Mouse (Mus musculus): Measurements from ENCODE around the gene Kdelc2. TPM values are rescaled to one million over a fixed set of nuclear protein-coding genes. Genes with fewer than 3 reads are reported as not detected.

Kdelc2 gene
- polyA plus RNA-seq, 1 experiment from 2014 or later = 25.3 TPM

DNA sequence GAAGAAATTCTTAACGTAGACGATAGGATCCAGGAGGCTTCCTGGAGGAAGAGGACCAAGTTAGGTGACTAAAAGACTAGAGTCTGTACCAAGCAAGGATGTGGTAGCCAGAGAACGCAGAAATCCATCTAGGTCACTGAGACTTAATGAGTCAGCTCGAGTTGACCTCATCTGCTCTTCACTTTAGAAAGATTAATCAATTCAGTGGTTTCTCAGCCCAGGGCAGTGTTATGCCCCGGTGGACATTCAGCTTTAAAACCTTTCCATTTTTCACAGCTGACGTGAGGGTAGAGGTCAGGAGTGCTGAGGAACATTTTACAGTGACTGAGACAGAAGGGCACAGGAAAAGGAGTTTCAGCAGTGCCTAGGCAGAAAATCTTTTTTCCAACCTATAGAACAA lies 37.4 kb upstream of the Kdelc2 start:
- H3K27ac ChIP-seq (ENCODE audit: low read depth, low read length) = no peak overlapping the region
- WGBS = 42% methylated on average over 6 of the region's 6 CpGs
- ATAC-seq (ENCODE audit: low FRiP score, low TSS enrichment) = no peak
- no peaks in the 10 kb centered on the region for H3K4me1 ChIP-seq (ENCODE audit: control insufficient read depth, insufficient read depth, low read length)
- H3K4me3 ChIP-seq (ENCODE audit: low read length) = no peak overlapping the region
- H3K4me2 ChIP-seq (replicated peaks; ENCODE audit: low read depth, low read length) = no peak overlapping the region
- H3K9me3 ChIP-seq (ENCODE audit: control insufficient read depth, low read length) = peaks cover 3% of the 10 kb centered on the region; the same call in 1 of the 2 replicates
- H3K27me3 ChIP-seq (ENCODE audit: control insufficient read depth, insufficient read depth, low read length) = peaks cover 9% of the 10 kb centered on the region; the same call in 1 of the 2 replicates
- no peaks in the 10 kb centered on the region for H3K36me3 ChIP-seq (ENCODE audit: control insufficient read depth, insufficient read depth, low read length)
- no peak overlapping the region for H3K9ac ChIP-seq (ENCODE audit: low read depth, low read length)

DNA sequence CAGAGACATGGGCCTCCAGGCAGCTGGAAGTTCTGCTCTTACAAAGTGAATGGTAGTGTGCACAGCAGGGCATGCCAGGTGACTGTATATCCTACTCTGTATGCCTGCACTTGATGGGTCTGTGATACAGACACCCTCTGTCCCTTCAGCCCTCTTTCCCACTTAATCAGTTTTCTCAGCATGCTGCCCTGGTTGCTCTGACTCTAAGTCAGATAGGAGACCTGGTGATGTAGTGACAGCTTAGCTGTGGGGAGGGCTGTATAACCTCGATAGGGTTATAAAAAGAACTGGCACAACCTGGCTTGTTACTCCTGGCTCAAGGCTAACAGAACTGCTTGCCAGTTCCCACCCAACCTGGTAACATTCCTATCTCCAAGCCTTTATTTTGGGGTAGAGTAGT lies 34.6 kb upstream of the Kdelc2 start:
- peaks cover 3% of the 10 kb centered on the region; the same call in 1 of the 2 replicates for H3K9me3 ChIP-seq (ENCODE audit: control insufficient read depth, low read length)
- no peaks in the 10 kb centered on the region for H3K4me1 ChIP-seq (ENCODE audit: control insufficient read depth, insufficient read depth, low read length)
- ATAC-seq (ENCODE audit: low FRiP score, low TSS enrichment) = no peak

DNA sequence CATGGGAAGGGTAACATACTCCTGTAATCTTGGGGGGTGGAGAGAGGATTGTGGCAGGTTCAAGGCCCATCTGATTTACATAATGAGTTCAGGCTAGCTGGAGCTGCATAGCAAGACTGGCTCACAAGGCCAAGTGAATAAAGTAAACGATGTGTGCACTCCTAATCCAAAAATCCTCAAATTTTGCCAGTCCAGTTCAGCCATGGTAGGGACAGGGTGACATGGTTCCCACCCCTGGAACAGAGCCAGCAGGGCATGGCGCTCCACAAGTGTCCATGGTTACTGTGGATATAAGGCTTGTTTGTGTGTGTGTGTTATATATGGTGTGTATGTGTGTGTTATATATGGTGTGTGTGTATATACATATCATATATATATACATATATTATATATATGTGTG lies 33.5 kb upstream of the Kdelc2 start:
- Histone ChIP-seq H3K9ac (ENCODE audit: low read depth, low read length) (no peak overlapping the region), H3K9me3 (ENCODE audit: control insufficient read depth, low read length) (peaks cover 3% of the 10 kb centered on the region; the same call in 1 of the 2 replicates), H3K36me3 (ENCODE audit: control insufficient read depth, insufficient read depth, low read length) (no peaks in the 10 kb centered on the region), H3K4me3 (ENCODE audit: low read length) (no peak overlapping the region), H3K27me3 (ENCODE audit: control insufficient read depth, insufficient read depth, low read length) (no peaks in the 10 kb centered on the region), H3K4me2 (replicated peaks; ENCODE audit: low read depth, low read length) (no peak overlapping the region), H3K27ac (ENCODE audit: low read depth, low read length) (no peak overlapping the region), H3K4me1 (ENCODE audit: control insufficient read depth, insufficient read depth, low read length) (no peaks in the 10 kb centered on the region)
- WGBS = 94% methylated on average over 2 of the region's 2 CpGs
- no peak for ATAC-seq (ENCODE audit: low FRiP score, low TSS enrichment)

More for the DNA sequence above, 34.6 kb upstream of the Kdelc2 start:
- no peak overlapping the region for H3K4me3 ChIP-seq (ENCODE audit: low read length)
- no peak overlapping the region for H3K4me2 ChIP-seq (replicated peaks; ENCODE audit: low read depth, low read length)
- peaks cover 1% of the 10 kb centered on the region; the same call in 1 of the 2 replicates for H3K27me3 ChIP-seq (ENCODE audit: control insufficient read depth, insufficient read depth, low read length)
- no peaks in the 10 kb centered on the region for H3K36me3 ChIP-seq (ENCODE audit: control insufficient read depth, insufficient read depth, low read length)
- no peak overlapping the region for H3K9ac ChIP-seq (ENCODE audit: low read depth, low read length)
- H3K27ac ChIP-seq (ENCODE audit: low read depth, low read length) = no peak overlapping the region
- WGBS = 66% methylated on average over 1 of the region's 1 CpGs

DNA sequence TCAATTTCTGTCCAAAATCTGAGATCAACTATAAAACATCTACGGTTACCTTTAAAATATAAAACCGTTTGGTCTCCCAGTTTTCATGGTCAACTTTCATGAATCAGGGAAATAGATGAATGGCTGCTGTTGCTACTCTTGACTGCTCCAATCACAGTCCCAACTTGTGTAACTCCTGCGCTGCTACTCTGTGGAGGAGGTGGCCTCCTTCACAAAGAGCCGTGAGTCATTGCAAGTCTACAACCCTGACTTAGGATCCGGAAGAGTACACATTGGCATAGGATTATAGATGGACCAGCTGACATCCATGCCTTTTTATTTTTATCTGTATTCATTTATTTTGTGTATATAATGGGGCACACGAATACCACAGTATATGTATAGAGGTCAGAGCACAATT lies 31.9 kb upstream of the Kdelc2 start:
- Histone ChIP-seq H3K4me2 (replicated peaks; ENCODE audit: low read depth, low read length) (no peak overlapping the region), H3K4me1 (ENCODE audit: control insufficient read depth, insufficient read depth, low read length) (0 out of 2 replicates have a peak, but pooled peaks cover 3% of the 10 kb centered on the region), H3K27ac (ENCODE audit: low read depth, low read length) (no peak overlapping the region), H3K27me3 (ENCODE audit: control insufficient read depth, insufficient read depth, low read length) (no peaks in the 10 kb centered on the region), H3K9ac (ENCODE audit: low read depth, low read length) (no peak overlapping the region), H3K4me3 (ENCODE audit: low read length) (no peak overlapping the region), H3K36me3 (ENCODE audit: control insufficient read depth, insufficient read depth, low read length) (no peaks in the 10 kb centered on the region), H3K9me3 (ENCODE audit: control insufficient read depth, low read length) (peaks cover 3% of the 10 kb centered on the region; the same call in 1 of the 2 replicates)
- ATAC-seq (ENCODE audit: low FRiP score, low TSS enrichment) = no peak
- WGBS = 86% methylated on average over 6 of the region's 6 CpGs

DNA sequence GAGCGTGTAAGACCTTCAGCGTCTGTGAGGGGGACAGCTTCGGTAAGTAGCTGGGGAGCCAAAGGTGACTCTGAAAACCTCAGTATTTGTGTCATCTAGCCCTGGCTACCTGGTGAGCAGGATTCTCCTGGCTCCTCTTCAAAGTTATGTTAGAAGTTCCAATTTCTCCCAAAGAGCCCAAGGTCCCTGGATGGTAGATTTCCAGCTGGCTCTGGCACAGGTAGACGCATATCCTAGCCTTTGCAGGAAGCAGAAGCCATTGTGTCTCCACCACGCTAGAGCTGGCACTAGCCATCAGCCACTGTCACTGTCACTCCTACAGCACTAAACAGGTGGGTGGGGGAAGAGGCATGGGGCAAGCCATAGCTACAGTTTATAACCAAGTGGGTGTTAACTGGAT lies 30.7 kb upstream of the Kdelc2 start:
- Histone ChIP-seq H3K27ac (ENCODE audit: low read depth, low read length) (no peak overlapping the region), H3K9ac (ENCODE audit: low read depth, low read length) (no peak overlapping the region; the same call in 1 of the 2 replicates), H3K4me1 (ENCODE audit: control insufficient read depth, insufficient read depth, low read length) (0 out of 2 replicates have a peak, but pooled peaks cover 3% of the 10 kb centered on the region), H3K4me3 (ENCODE audit: low read length) (no peak overlapping the region), H3K27me3 (ENCODE audit: control insufficient read depth, insufficient read depth, low read length) (no peaks in the 10 kb centered on the region), H3K9me3 (ENCODE audit: control insufficient read depth, low read length) (peaks cover 3% of the 10 kb centered on the region; the same call in 1 of the 2 replicates), H3K4me2 (replicated peaks; ENCODE audit: low read depth, low read length) (no peak overlapping the region), H3K36me3 (ENCODE audit: control insufficient read depth, insufficient read depth, low read length) (no peaks in the 10 kb centered on the region)
- no peak for ATAC-seq (ENCODE audit: low FRiP score, low TSS enrichment)
- 90% methylated on average over 5 of the region's 5 CpGs for WGBS

DNA sequence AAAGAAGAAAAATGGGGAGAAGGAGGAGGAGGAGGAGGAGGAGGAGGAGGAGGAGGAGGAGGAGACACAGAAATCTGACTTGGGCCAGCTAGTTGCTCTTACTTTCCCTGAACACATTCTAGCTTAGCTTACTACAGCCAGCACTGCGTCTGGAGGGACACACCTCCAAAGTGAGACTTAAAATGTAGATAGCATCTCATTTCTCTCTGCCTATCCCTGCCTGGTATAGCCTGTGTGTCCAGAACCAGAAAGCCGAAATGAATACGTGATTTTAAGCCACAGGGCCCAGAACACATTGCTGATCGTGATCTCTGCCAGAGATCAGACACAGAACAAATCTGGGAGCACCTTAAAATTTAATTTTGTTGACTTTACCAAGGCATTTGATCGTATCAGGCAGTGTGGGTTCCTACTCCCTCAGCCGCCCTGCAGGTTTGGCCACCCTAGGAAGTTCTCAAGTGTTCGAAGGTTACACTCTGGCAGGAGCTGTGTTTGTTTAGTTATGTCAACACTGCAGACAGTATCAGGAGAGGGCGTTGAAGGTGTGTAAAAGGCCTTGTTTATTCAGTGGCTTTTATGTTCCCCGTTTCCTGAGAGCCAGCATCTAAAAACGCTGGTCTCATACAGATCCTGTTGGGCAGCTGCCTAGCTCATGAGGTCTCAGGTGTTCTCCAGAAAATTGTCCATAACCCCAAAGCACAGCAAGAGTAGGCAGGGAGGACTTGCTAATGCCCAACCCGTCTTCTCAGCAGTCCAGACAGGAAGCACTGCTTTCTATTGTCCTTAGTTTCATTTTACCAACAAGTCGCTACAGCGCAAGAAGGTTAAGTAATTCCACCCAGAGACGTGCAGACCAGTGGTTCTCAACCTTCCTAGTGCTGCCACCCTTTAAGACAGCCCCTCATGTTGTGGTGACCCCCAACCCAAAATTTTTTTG lies 27.3 kb upstream of the Kdelc2 start:
- Histone ChIP-seq H3K27ac (ENCODE audit: low read depth, low read length) (no peak overlapping the region), H3K4me2 (replicated peaks; ENCODE audit: low read depth, low read length) (no peak overlapping the region), H3K9me3 (ENCODE audit: control insufficient read depth, low read length) (no peaks in the 10 kb centered on the region), H3K36me3 (ENCODE audit: control insufficient read depth, insufficient read depth, low read length) (no peaks in the 10 kb centered on the region), H3K4me3 (ENCODE audit: low read length) (no peak overlapping the region), H3K27me3 (ENCODE audit: control insufficient read depth, insufficient read depth, low read length) (no peaks in the 10 kb centered on the region), H3K9ac (ENCODE audit: low read depth, low read length) (no peak overlapping the region), H3K4me1 (ENCODE audit: control insufficient read depth, insufficient read depth, low read length) (0 out of 2 replicates have a peak, but pooled peaks cover 3% of the 10 kb centered on the region)
- WGBS = 28% methylated on average over 14 of the region's 14 CpGs
- ATAC-seq (ENCODE audit: low FRiP score, low TSS enrichment) = no peak

DNA sequence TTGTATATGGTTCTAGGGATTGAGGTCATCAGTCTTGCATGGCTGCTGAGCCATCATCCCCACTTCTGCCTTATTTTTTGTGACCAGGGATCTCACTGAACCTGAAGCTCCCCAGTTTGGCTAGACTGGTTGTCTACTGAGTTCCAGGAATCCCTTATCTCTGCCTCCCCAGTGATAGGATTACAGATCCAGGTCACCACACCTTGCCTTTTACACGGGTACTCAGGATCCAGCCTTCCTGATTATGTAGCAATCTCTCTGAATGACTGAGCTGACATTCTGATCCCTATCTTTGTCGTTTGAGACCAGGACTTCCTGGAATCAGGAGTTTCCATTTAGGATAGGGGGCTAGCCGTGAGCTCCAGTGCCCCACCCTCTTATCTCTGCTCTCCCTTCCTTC lies 12.5 kb upstream of the Kdelc2 start:
- Histone ChIP-seq H3K4me2 (replicated peaks; ENCODE audit: low read depth, low read length) (no peak overlapping the region), H3K36me3 (ENCODE audit: control insufficient read depth, insufficient read depth, low read length) (no peaks in the 10 kb centered on the region), H3K27ac (ENCODE audit: low read depth, low read length) (no peak overlapping the region), H3K27me3 (ENCODE audit: control insufficient read depth, insufficient read depth, low read length) (no peaks in the 10 kb centered on the region), H3K4me1 (ENCODE audit: control insufficient read depth, insufficient read depth, low read length) (no peaks in the 10 kb centered on the region), H3K9me3 (ENCODE audit: control insufficient read depth, low read length) (no peaks in the 10 kb centered on the region), H3K9ac (ENCODE audit: low read depth, low read length) (no peak overlapping the region), H3K4me3 (ENCODE audit: low read length) (no peak overlapping the region)
- no peak for ATAC-seq (ENCODE audit: low FRiP score, low TSS enrichment)
- 49% methylated on average over 3 of the region's 3 CpGs for WGBS

DNA sequence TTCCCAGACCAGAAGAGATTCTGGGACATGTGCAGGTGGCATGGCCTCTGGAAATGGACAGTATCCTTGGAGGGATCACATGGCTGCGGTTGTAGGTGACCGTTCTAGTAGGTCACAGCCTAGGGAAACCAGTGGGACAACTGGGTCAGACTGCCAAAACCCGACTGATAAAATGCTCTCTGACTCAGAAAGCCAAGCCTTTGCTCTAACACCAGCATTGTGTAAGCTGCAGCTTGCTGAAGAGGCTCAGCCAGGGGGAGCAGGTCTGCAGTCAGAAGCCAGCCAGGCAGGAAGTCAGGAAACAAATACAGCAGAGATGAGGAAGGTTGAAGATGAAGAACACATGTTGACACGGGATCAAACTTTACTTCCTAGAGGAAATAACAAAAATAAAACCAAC lies 7.9 kb upstream of the Kdelc2 start:
- WGBS = 81% methylated on average over 4 of the region's 4 CpGs
- no peak overlapping the region for H3K9ac ChIP-seq (ENCODE audit: low read depth, low read length)
- no peak overlapping the region for H3K27ac ChIP-seq (ENCODE audit: low read depth, low read length)
- H3K4me3 ChIP-seq (ENCODE audit: low read length) = no peak overlapping the region
- no peaks in the 10 kb centered on the region for H3K9me3 ChIP-seq (ENCODE audit: control insufficient read depth, low read length)
- H3K4me2 ChIP-seq (replicated peaks; ENCODE audit: low read depth, low read length) = no peak overlapping the region
- ATAC-seq (ENCODE audit: low FRiP score, low TSS enrichment) = no peak
- no peaks in the 10 kb centered on the region; the same call in 1 of the 2 replicates for H3K27me3 ChIP-seq (ENCODE audit: control insufficient read depth, insufficient read depth, low read length)
- H3K36me3 ChIP-seq (ENCODE audit: control insufficient read depth, insufficient read depth, low read length) = no peaks in the 10 kb centered on the region
- no peaks in the 10 kb centered on the region for H3K4me1 ChIP-seq (ENCODE audit: control insufficient read depth, insufficient read depth, low read length)

DNA sequence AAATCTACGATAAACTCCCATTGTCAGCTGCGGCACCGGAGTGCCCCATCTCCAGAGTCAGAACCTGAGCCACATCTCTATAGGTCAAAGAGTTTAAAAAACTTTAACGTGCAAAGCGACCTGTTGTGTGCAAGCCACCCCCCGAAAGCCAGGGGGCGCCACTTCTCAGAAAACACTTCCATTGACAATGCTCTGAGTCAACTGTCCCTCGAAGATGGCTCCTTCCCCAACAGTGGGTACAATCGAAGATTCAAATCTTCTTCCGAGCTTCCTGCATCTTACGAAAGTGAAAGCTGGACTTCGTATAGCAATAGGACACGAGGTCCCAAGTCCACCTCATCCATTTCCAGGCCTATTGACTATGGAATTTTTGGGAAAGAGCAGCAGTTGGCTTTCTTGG lies 7.0 kb upstream of the Kdelc2 start:
- Histone ChIP-seq H3K27ac (ENCODE audit: low read depth, low read length) (no peak overlapping the region), H3K9ac (ENCODE audit: low read depth, low read length) (no peak overlapping the region), H3K36me3 (ENCODE audit: control insufficient read depth, insufficient read depth, low read length) (no peaks in the 10 kb centered on the region), H3K9me3 (ENCODE audit: control insufficient read depth, low read length) (no peaks in the 10 kb centered on the region), H3K27me3 (ENCODE audit: control insufficient read depth, insufficient read depth, low read length) (no peaks in the 10 kb centered on the region; the same call in 1 of the 2 replicates), H3K4me2 (replicated peaks; ENCODE audit: low read depth, low read length) (no peak overlapping the region), H3K4me3 (ENCODE audit: low read length) (no peak overlapping the region), H3K4me1 (ENCODE audit: control insufficient read depth, insufficient read depth, low read length) (no peaks in the 10 kb centered on the region)
- no peak for ATAC-seq (ENCODE audit: low FRiP score, low TSS enrichment)
- 88% methylated on average over 13 of the region's 13 CpGs for WGBS

Data from kidney, embryonic 14.5 days (tissue).